8 mouse cellular contexts compared by ENCODE assay signal in genomic region chr3:28408859-28409459, GRCm38 (mm10).
DNase-seq lines count a peak whose midpoint lies in the region; ATAC-seq and TF ChIP-seq lines count a peak whose summit lies in the region.

No protein-coding gene starts in this region.

- H3K9ac ChIP-seq in forebrain, embryonic 12.5 days, result no peak overlapping the region
- H3K9ac ChIP-seq in heart, embryonic 13.5 days, result no peak overlapping the region
- no peak overlapping the region for H3K9ac ChIP-seq in kidney, embryonic 15.5 days
- no peak overlapping the region for H3K9ac ChIP-seq in limb, embryonic 14.5 days (ENCODE audit: low read depth, low read length, severe bottlenecking)
- no peak overlapping the region for H3K9ac ChIP-seq in midbrain, embryonic 15.5 days

- no peak overlapping the region for H3K4me3 ChIP-seq in forebrain, embryonic 12.5 days (replicated peaks)
- no peak overlapping the region for H3K4me3 ChIP-seq in heart, embryonic 13.5 days
- H3K4me3 ChIP-seq in kidney, embryonic 15.5 days (replicated peaks), result no peak overlapping the region
- no peak overlapping the region for H3K4me3 ChIP-seq in limb, embryonic 14.5 days (replicated peaks; ENCODE audit: low read length)
- no peak overlapping the region for H3K4me3 ChIP-seq in midbrain, embryonic 15.5 days

- TF ChIP-seq POLR2A in limb, embryonic 14.5 days (IDR thresholded peaks at IDR 0.05; ENCODE audit: borderline replicate concordance, extremely low read depth, insufficient read depth, insufficient read length), result no peak

- WGBS in forebrain, embryonic 12.5 days, result 56% methylated on average over 12 of the region's 12 CpGs
- WGBS in heart, embryonic 13.5 days, result 47% methylated on average over 12 of the region's 12 CpGs
- WGBS in kidney, embryonic 15.5 days, result 37% methylated on average over 12 of the region's 12 CpGs
- 48% methylated on average over 12 of the region's 12 CpGs for WGBS in limb, embryonic 14.5 days
- WGBS in midbrain, embryonic 15.5 days, result 37% methylated on average over 12 of the region's 12 CpGs

- no peaks in the 10 kb centered on the region for H3K27me3 ChIP-seq in forebrain, embryonic 12.5 days
- no peaks in the 10 kb centered on the region for H3K27me3 ChIP-seq in heart, embryonic 13.5 days (replicated peaks)
- H3K27me3 ChIP-seq in kidney, embryonic 15.5 days, result no peaks in the 10 kb centered on the region
- no peaks in the 10 kb centered on the region for H3K27me3 ChIP-seq in limb, embryonic 14.5 days (ENCODE audit: control insufficient read depth, insufficient read depth, low read length)
- no peaks in the 10 kb centered on the region for H3K27me3 ChIP-seq in midbrain, embryonic 15.5 days (replicated peaks)

- H3K9me3 ChIP-seq in forebrain, embryonic 12.5 days, result no peaks in the 10 kb centered on the region
- H3K9me3 ChIP-seq in heart, embryonic 13.5 days, result no peaks in the 10 kb centered on the region
- H3K9me3 ChIP-seq in kidney, embryonic 15.5 days (replicated peaks), result no peaks in the 10 kb centered on the region
- H3K9me3 ChIP-seq in limb, embryonic 14.5 days (ENCODE audit: control insufficient read depth, low read length), result no peaks in the 10 kb centered on the region
- H3K9me3 ChIP-seq in midbrain, embryonic 15.5 days, result no peaks in the 10 kb centered on the region

- peak overlapping the region; percentile 47; the same call in 1 of the 2 replicates for H3K27ac ChIP-seq in forebrain, embryonic 12.5 days
- peak overlapping the region; percentile 20; the same call in 1 of the 2 replicates for H3K27ac ChIP-seq in heart, embryonic 13.5 days (replicated peaks)
- H3K27ac ChIP-seq in kidney, embryonic 15.5 days, result peak overlapping the region; percentile 23; the same call in 1 of the 2 replicates
- no peak overlapping the region for H3K27ac ChIP-seq in limb, embryonic 14.5 days (replicated peaks; ENCODE audit: low read depth, low read length)
- peak overlapping the region; percentile 55 for H3K27ac ChIP-seq in midbrain, embryonic 15.5 days

- ATAC-seq in forebrain, embryonic 12.5 days (ENCODE audit: low FRiP score), result peak; percentile 86
- ATAC-seq in heart, embryonic 13.5 days (ENCODE audit: extremely low read depth, insufficient number of reproducible peaks, low FRiP score, low TSS enrichment), result no peak
- peak; percentile 91 for ATAC-seq in kidney, embryonic 15.5 days (replicated peaks; ENCODE audit: low FRiP score)
- ATAC-seq in limb, embryonic 14.5 days (ENCODE audit: low FRiP score, low read depth), result peak; percentile 92
- peak; percentile 79 for ATAC-seq in midbrain, embryonic 15.5 days (replicated peaks)

- H3K36me3 ChIP-seq in forebrain, embryonic 12.5 days (replicated peaks), result no peaks in the 10 kb centered on the region
- no peaks in the 10 kb centered on the region for H3K36me3 ChIP-seq in heart, embryonic 13.5 days
- no peaks in the 10 kb centered on the region for H3K36me3 ChIP-seq in kidney, embryonic 15.5 days
- no peaks in the 10 kb centered on the region for H3K36me3 ChIP-seq in limb, embryonic 14.5 days (ENCODE audit: control insufficient read depth, insufficient read depth, low read length)
- no peaks in the 10 kb centered on the region for H3K36me3 ChIP-seq in midbrain, embryonic 15.5 days (replicated peaks)

- 0 out of 2 replicates have a peak overlapping the region, but pooled peaks have one; percentile 6 for H3K4me2 ChIP-seq in forebrain, embryonic 12.5 days
- H3K4me2 ChIP-seq in heart, embryonic 13.5 days, result 0 out of 2 replicates have a peak overlapping the region, but pooled peaks have one; percentile 3
- H3K4me2 ChIP-seq in kidney, embryonic 15.5 days, result peak overlapping the region; percentile 35
- H3K4me2 ChIP-seq in limb, embryonic 14.5 days (replicated peaks; ENCODE audit: low read depth, low read length, severe bottlenecking), result 0 out of 2 replicates have a peak overlapping the region, but pooled peaks have one; percentile 7
- H3K4me2 ChIP-seq in midbrain, embryonic 15.5 days, result no peak overlapping the region

- peak; percentile 4 for DNase-seq in thymus, postnatal 0 days (ENCODE audit: low spot score)
- no peak for DNase-seq in thymus, adult 18-20 months
- DNase-seq in limb, embryonic 14.5 days (ENCODE audit: low spot score), result peak; percentile 78
- DNase-seq in telencephalon, adult 2 months (ENCODE audit: low read depth, low spot score), result peak; percentile 74

- H3K4me1 ChIP-seq in forebrain, embryonic 12.5 days, result peaks cover 15% of the 10 kb centered on the region; the same call in 1 of the 2 replicates
- H3K4me1 ChIP-seq in heart, embryonic 13.5 days, result peaks cover 13% of the 10 kb centered on the region
- 0 out of 2 replicates have a peak, but pooled peaks cover 2% of the 10 kb centered on the region for H3K4me1 ChIP-seq in kidney, embryonic 15.5 days
- no peaks in the 10 kb centered on the region for H3K4me1 ChIP-seq in limb, embryonic 14.5 days (ENCODE audit: control insufficient read depth, insufficient read depth, low read length)
- peaks cover 35% of the 10 kb centered on the region for H3K4me1 ChIP-seq in midbrain, embryonic 15.5 days

Comparison
In these comparisons a context has a peak if more than half of its experiments do, and no peak if none do; other contexts are left out.
1. DNase-seq: peak in thymus, postnatal 0 days (single experiment), limb, embryonic 14.5 days (single experiment) and telencephalon, adult 2 months (single experiment); none in thymus, adult 18-20 months (0 of 2).